Mouse (Mus musculus) heart, postnatal 0 days (tissue): ENCODE measurements around the gene Cnnm3. TPM values are rescaled to one million over a fixed set of nuclear protein-coding genes. Genes with fewer than 3 reads are reported as not detected.

Experiments used
- ATAC-seq: fragments of 200-750 bp; cut with Nextera tagmentation; 2 replicates; pipeline ENCODE4 v1.8.0; 2017; ENCODE audit warnings: low read depth, moderate number of reproducible peaks, moderate library complexity; ENCODE audit not compliant: insufficient read depth
- DNase-seq: peaks from one replicate; pipeline ENCODE4 v3.0.0-alpha.2; 2016; ENCODE audit warnings: low spot score
- H3K27ac ChIP-seq: fragments of 300-500 bp; sonication (generic); 2 replicates; pipeline ENCODE4 v1.5.1; 2014; ENCODE audit warnings: low read depth, mild to moderate bottlenecking
- H3K27me3 ChIP-seq: fragments of 300-500 bp; sonication (generic); 2 replicates; pipeline ENCODE4 v1.6.1; 2014; ENCODE audit warnings: low read length, mixed read lengths; ENCODE audit not compliant: control insufficient read depth, insufficient read depth
- H3K36me3 ChIP-seq: fragments of 300-500 bp; sonication (generic); replicated peaks from 2 replicates; pipeline ENCODE4 v1.6.1; 2014; ENCODE audit warnings: low read length, mixed read lengths; ENCODE audit not compliant: control insufficient read depth, insufficient read depth
- H3K4me1 ChIP-seq: fragments of 300-500 bp; sonication (generic); 2 replicates; pipeline ENCODE4 v1.6.1; 2014; ENCODE audit warnings: antibody characterized with exemption; ENCODE audit not compliant: control insufficient read depth, insufficient read depth
- H3K4me2 ChIP-seq: fragments of 300-500 bp; sonication (generic); 2 replicates; pipeline ENCODE4 v1.6.1; 2014; ENCODE audit warnings: low read depth, mild to moderate bottlenecking, low read length, moderate library complexity
- H3K4me3 ChIP-seq: fragments of 300-500 bp; sonication (generic); 2 replicates; pipeline ENCODE4 v1.5.1; 2014; ENCODE audit warnings: low read depth, low read length
- H3K9ac ChIP-seq: fragments of 300-500 bp; sonication (generic); replicated peaks from 2 replicates; pipeline ENCODE4 v1.6.1; 2014; ENCODE audit warnings: low read depth, low read length, mixed read lengths
- H3K9me3 ChIP-seq: fragments of 300-500 bp; sonication (generic); replicated peaks from 2 replicates; pipeline ENCODE4 v1.6.1; 2016; ENCODE audit warnings: low read length; ENCODE audit not compliant: control insufficient read depth
- CTCF ChIP-seq: IDR thresholded peaks from 2 replicates; pipeline ENCODE4 v1.5.1; 2016; ENCODE audit warnings: antibody characterized with exemption, control low read depth, low read depth
- EP300 ChIP-seq: IDR thresholded peaks from 2 replicates; pipeline ENCODE4 v1.6.1; 2016; ENCODE audit warnings: antibody characterized with exemption, low read depth
- WGBS: fragments of 180-500 bp; shearing (Covaris S2); extraction: QIAGEN DNeasy Blood & Tissue Kit; methylation state at CpG from one replicate; pipeline ENCODE4 v1.1.7; 2014; 5-methylcytosine and 5-hydroxymethylcytosine counted together
- polyA plus RNA-seq: library from polyadenylated mRNA; unstranded; fragments of >200 nt; fragmentation: Nextera tagmentation; extraction: Ambion mirVana; gene quantifications from 2 replicates; pipeline ENCODE4 v1.2.1, GENCODE M21; 2015
- total RNA-seq: library from RNA; depleted of rRNA; stranded (reverse); fragments of >200 nt; gene quantifications from 2 replicates; pipeline ENCODE4 v1.2.3, GENCODE M21; 2014; ENCODE audit warnings: low replicate concordance

Cnnm3 gene
- total and polyA plus RNA-seq, 2 experiments from 2014 or later: 2.0 to 21.4 TPM

DNA sequence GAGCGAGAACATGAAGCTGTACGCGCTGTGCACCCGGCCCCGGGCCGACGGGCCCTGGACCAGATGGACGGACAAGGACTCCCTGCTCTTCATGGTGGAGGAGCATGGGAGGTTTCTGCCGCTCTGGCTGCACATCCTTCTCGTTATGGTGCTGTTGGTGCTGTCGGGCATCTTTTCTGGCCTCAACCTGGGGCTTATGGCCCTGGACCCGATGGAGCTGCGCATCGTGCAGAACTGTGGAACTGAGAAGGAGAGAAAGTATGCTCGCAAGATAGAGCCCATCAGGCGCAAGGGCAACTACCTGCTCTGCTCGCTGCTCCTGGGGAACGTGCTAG is 39.6 kb upstream of the Cnnm3 start:
- Histone ChIP-seq H3K9me3 (no peaks in the 10 kb centered on the region), H3K36me3 (no peaks in the 10 kb centered on the region), H3K27me3 (no peaks in the 10 kb centered on the region), H3K4me1 (peaks cover 39% of the 10 kb centered on the region), H3K27ac (no peak overlapping the region), H3K4me3 (peak overlapping the region; percentile 71), H3K4me2 (peak overlapping the region; percentile 89), H3K9ac (peak overlapping the region; percentile 73)
- TF ChIP-seq EP300 (no peak), CTCF (no peak)
- DNase-seq: no peak
- ATAC-seq: no peak
- 16% methylated on average over 18 of the region's 18 CpGs for WGBS

- ATAC-seq (no peak), DNase-seq (no peak)
- no peak for TF ChIP-seq EP300
- no peak for TF ChIP-seq CTCF
- Histone ChIP-seq H3K27me3 (no peaks in the 10 kb centered on the region), H3K9me3 (no peaks in the 10 kb centered on the region), H3K27ac (no peak overlapping the region), H3K4me1 (peaks cover 39% of the 10 kb centered on the region), H3K4me2 (peak overlapping the region; percentile 89), H3K36me3 (no peaks in the 10 kb centered on the region), H3K9ac (no peak overlapping the region), H3K4me3 (no peak overlapping the region)
- 59% methylated on average over 10 of the region's 10 CpGs for WGBS
These were observed 38.4 kb upstream of the Cnnm3 start for GRCm38 (mm10) chr1:36473211-36473780.

GRCm38 (mm10) chr1:36474646-36475045 is 37.0 kb upstream of the Cnnm3 start:
- Histone ChIP-seq H3K9me3 (no peaks in the 10 kb centered on the region), H3K36me3 (no peaks in the 10 kb centered on the region), H3K4me2 (peak overlapping the region; percentile 89), H3K4me3 (no peak overlapping the region), H3K27ac (no peak overlapping the region), H3K4me1 (peaks cover 39% of the 10 kb centered on the region), H3K9ac (no peak overlapping the region), H3K27me3 (no peaks in the 10 kb centered on the region)
- ATAC-seq (no peak), DNase-seq (no peak)
- TF ChIP-seq EP300 (no peak), CTCF (no peak)
- WGBS: 62% methylated on average over 3 of the region's 3 CpGs

DNA sequence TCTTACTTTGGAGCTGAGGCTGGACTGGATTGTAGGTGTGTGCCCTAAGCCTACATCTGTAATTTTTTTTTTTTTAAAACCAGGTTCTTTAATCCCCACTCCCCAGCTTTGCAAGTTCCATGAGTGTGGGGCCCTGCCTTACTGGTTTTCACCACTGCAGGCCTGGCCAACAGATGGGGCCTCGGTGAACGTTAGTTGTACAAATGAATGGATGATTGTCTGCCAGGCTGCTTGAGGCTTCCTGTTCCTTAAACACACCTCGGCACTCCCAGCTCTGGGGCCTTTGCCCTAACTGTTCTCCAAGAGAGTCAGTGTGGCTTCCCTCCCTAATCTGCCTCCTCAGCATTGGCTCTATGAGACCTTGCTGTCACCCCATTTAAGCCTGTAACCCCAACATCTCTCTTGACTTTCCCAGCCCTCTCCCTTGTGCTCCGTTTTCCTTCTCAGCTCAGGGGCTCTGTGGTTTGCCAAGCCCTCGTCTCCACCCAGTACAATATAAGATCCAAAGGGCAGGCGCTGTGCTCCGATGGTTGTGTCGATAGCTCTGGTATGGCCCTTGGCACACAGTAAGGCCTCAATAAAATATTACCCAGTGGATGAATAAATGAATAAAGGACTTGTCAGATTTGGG is 36.1 kb upstream of the Cnnm3 start:
- Histone ChIP-seq H3K4me3 (no peak overlapping the region), H3K9ac (no peak overlapping the region), H3K27me3 (no peaks in the 10 kb centered on the region), H3K36me3 (no peaks in the 10 kb centered on the region), H3K27ac (no peak overlapping the region), H3K4me1 (peaks cover 39% of the 10 kb centered on the region), H3K4me2 (peak overlapping the region; percentile 2; the same call in 1 of the 2 replicates), H3K9me3 (no peaks in the 10 kb centered on the region)
- no peak for DNase-seq
- TF ChIP-seq EP300: no peak
- TF ChIP-seq CTCF: no peak
- WGBS: 58% methylated on average over 8 of the region's 8 CpGs
- no peak for ATAC-seq

- WGBS: 72% methylated on average over 7 of the region's 7 CpGs
- H3K27ac ChIP-seq: no peak overlapping the region
- H3K36me3 ChIP-seq: no peaks in the 10 kb centered on the region
- no peak overlapping the region for H3K4me2 ChIP-seq
- H3K9me3 ChIP-seq: no peaks in the 10 kb centered on the region
- peaks cover 39% of the 10 kb centered on the region for H3K4me1 ChIP-seq
- TF ChIP-seq EP300 (no peak), CTCF (no peak)
- ATAC-seq (no peak), DNase-seq (no peak)
- H3K4me3 ChIP-seq: no peak overlapping the region
- no peaks in the 10 kb centered on the region for H3K27me3 ChIP-seq
- H3K9ac ChIP-seq: no peak overlapping the region
These were observed 35.2 kb upstream of the Cnnm3 start for GRCm38 (mm10) chr1:36476426-36476825.

DNA sequence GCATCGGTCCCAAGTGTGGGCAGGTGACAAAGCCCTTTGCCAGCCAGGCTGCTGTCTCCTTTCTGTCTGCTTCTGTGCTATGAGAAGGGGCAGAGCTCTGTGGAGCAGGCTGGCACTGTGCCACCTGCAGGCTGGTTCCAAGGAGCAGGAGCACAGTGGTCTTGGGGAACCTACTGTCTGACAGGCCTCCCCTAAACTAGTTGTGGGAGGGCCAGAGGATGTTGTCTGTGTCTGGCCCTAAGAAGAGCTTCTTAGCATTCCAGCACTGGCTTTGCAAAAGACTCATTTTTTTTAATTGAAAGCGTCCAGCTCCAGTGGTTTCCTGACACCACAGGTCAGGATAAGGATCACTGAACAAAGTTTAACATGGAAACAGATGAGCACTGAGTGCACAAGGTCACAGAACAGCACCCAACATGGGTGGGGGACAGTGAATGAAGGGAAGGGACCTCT is 33.3 kb upstream of the Cnnm3 start:
- no peak overlapping the region for H3K9ac ChIP-seq
- no peaks in the 10 kb centered on the region for H3K9me3 ChIP-seq
- H3K36me3 ChIP-seq: no peaks in the 10 kb centered on the region
- no peak overlapping the region for H3K4me3 ChIP-seq
- ATAC-seq (no peak), DNase-seq (no peak)
- 55% methylated on average over 2 of the region's 2 CpGs for WGBS
- no peaks in the 10 kb centered on the region for H3K27me3 ChIP-seq
- no peak overlapping the region for H3K4me2 ChIP-seq
- TF ChIP-seq CTCF: no peak
- TF ChIP-seq EP300: no peak
- no peak overlapping the region for H3K27ac ChIP-seq
- H3K4me1 ChIP-seq: peaks cover 22% of the 10 kb centered on the region
